Mouse (Mus musculus) embryonic facial prominence, embryonic 13.5 days (tissue): ENCODE data around the gene Olfr539. TPM values are rescaled to one million over a fixed set of nuclear protein-coding genes. Genes with fewer than 3 reads are reported as not detected.

Experiments used
- ATAC-seq: fragments of 200-750 bp; cut with Nextera tagmentation; 2 replicates; pipeline ENCODE4 v1.8.0; 2017; ENCODE audit warnings: low read depth; ENCODE audit not compliant: insufficient number of reproducible peaks, insufficient read depth, low FRiP score, low TSS enrichment
- H3K27ac ChIP-seq: fragments of 300-500 bp; sonication (generic); 2 replicates; pipeline ENCODE4 v1.5.1; 2015; ENCODE audit warnings: moderate library complexity, mild to moderate bottlenecking, inconsistent platforms
- H3K27me3 ChIP-seq: fragments of 300-500 bp; sonication (generic); 2 replicates; pipeline ENCODE4 v1.6.1; 2015; ENCODE audit warnings: mild to moderate bottlenecking, inconsistent platforms
- H3K36me3 ChIP-seq: fragments of 300-500 bp; sonication (generic); 2 replicates; pipeline ENCODE4 v1.6.1; 2015; ENCODE audit warnings: mild to moderate bottlenecking, inconsistent platforms
- H3K4me1 ChIP-seq: fragments of 300-500 bp; sonication (generic); 2 replicates; pipeline ENCODE4 v1.6.1; 2015; ENCODE audit warnings: inconsistent platforms
- H3K4me2 ChIP-seq: fragments of 300-500 bp; sonication (generic); 2 replicates; pipeline ENCODE4 v1.6.1; 2015; ENCODE audit warnings: moderate library complexity, mild to moderate bottlenecking, inconsistent platforms
- H3K4me3 ChIP-seq: fragments of 300-500 bp; sonication (generic); 2 replicates; pipeline ENCODE4 v1.5.1; 2015; ENCODE audit warnings: mild to moderate bottlenecking, inconsistent platforms
- H3K9ac ChIP-seq: fragments of 300-500 bp; sonication (generic); 2 replicates; pipeline ENCODE4 v1.6.1; 2015; ENCODE audit warnings: mild to moderate bottlenecking, inconsistent platforms
- H3K9me3 ChIP-seq: fragments of 300-500 bp; sonication (generic); 2 replicates; pipeline ENCODE4 v1.6.1; 2016; ENCODE audit warnings: inconsistent platforms
- WGBS: fragments of 180-500 bp; shearing (Covaris S2); methylation state at CpG from one replicate; pipeline ENCODE4 v1.1.7; 2015; ENCODE audit warnings: mixed read lengths; 5-methylcytosine and 5-hydroxymethylcytosine counted together
- polyA plus RNA-seq: library from polyadenylated mRNA; unstranded; fragments of >200 nt; fragmentation: Nextera tagmentation; extraction: Ambion mirVana; gene quantifications from 2 replicates; pipeline ENCODE4 v1.2.1, GENCODE M21; 2015

Olfr539 gene
- polyA plus RNA-seq, 1 experiment from 2014 or later: 0.01 TPM

GRCm38 (mm10) chr7:140717155-140718055 lies 57.7 kb downstream of the Olfr539 start:
- H3K36me3 ChIP-seq: no peaks in the 10 kb centered on the region
- H3K27me3 ChIP-seq: no peaks in the 10 kb centered on the region
- 81% methylated on average over 7 of the region's 7 CpGs for WGBS
- no peaks in the 10 kb centered on the region for H3K9me3 ChIP-seq
- no peak overlapping the region for H3K27ac ChIP-seq
- no peak overlapping the region for H3K4me2 ChIP-seq
- H3K4me3 ChIP-seq: no peak overlapping the region
- no peak overlapping the region for H3K9ac ChIP-seq
- H3K4me1 ChIP-seq: no peaks in the 10 kb centered on the region
- ATAC-seq: no peak

- H3K9ac ChIP-seq: no peak overlapping the region
- H3K9me3 ChIP-seq: no peaks in the 10 kb centered on the region
- no peak overlapping the region for H3K27ac ChIP-seq
- WGBS: 75% methylated on average over 6 of the region's 6 CpGs
- H3K36me3 ChIP-seq: no peaks in the 10 kb centered on the region
- no peak overlapping the region for H3K4me2 ChIP-seq
- H3K4me3 ChIP-seq: no peak overlapping the region
- no peaks in the 10 kb centered on the region for H3K27me3 ChIP-seq
- ATAC-seq: no peak
- no peaks in the 10 kb centered on the region for H3K4me1 ChIP-seq
Observed at GRCm38 (mm10) chr7:140721095-140721494, 61.4 kb downstream of the Olfr539 start.

GRCm38 (mm10) chr7:140725558-140725957 lies 65.8 kb downstream of the Olfr539 start:
- H3K4me1 ChIP-seq: no peaks in the 10 kb centered on the region
- H3K9ac ChIP-seq: no peak overlapping the region
- no peak overlapping the region for H3K27ac ChIP-seq
- H3K27me3 ChIP-seq: no peaks in the 10 kb centered on the region
- H3K36me3 ChIP-seq: no peaks in the 10 kb centered on the region
- H3K4me2 ChIP-seq: no peak overlapping the region
- ATAC-seq: no peak
- peaks cover 6% of the 10 kb centered on the region; the same call in 1 of the 2 replicates for H3K9me3 ChIP-seq
- H3K4me3 ChIP-seq: no peak overlapping the region

Other genes starting within 250 kb of the Olfr539 start
- gene Olfr532, start 238.3 kb upstream of the Olfr539 start, polyA plus RNA-seq: not detected in 2 replicates
- gene Olfr533, start 196.6 kb upstream of the Olfr539 start, polyA plus RNA-seq: not detected in 2 replicates
- gene Olfr535, start 175.7 kb upstream of the Olfr539 start, polyA plus RNA-seq: not detected in 2 replicates
- not detected in 2 replicates for gene Olfr536, start 152.5 kb upstream of the Olfr539 start, polyA plus RNA-seq
- gene Olfr538, start 92.0 kb upstream of the Olfr539 start, polyA plus RNA-seq: not detected in 2 replicates
- not detected in 2 replicates for gene Olfr46, start 58.7 kb upstream of the Olfr539 start, polyA plus RNA-seq
- gene Olfr61, start 31.0 kb upstream of the Olfr539 start, polyA plus RNA-seq: not detected in 2 replicates
- not detected in 2 replicates for gene Olfr53, start 13.5 kb upstream of the Olfr539 start, polyA plus RNA-seq
- gene Olfr45, start 22.0 kb downstream of the Olfr539 start, polyA plus RNA-seq: not detected in 2 replicates
- gene Olfr541, start 37.3 kb downstream of the Olfr539 start, polyA plus RNA-seq: 0.15 TPM in 1 of 2 replicates, not detected in the other
- gene Cyp2e1, start 103.8 kb downstream of the Olfr539 start, polyA plus RNA-seq: not detected in 2 replicates
- 0.23 TPM in 1 of 2 replicates, not detected in the other for gene Syce1, start 127.9 kb downstream of the Olfr539 start, polyA plus RNA-seq
- 1.7 and 2.1 TPM in 2 replicates for gene Zfp941, start 162.2 kb downstream of the Olfr539 start, polyA plus RNA-seq
- 4.2 and 5.3 TPM in 2 replicates for gene Urah, start 175.1 kb downstream of the Olfr539 start, polyA plus RNA-seq
- not detected in 2 replicates for gene Scgb1c1, start 185.6 kb downstream of the Olfr539 start, polyA plus RNA-seq
- gene Odf3, start 187.9 kb downstream of the Olfr539 start, polyA plus RNA-seq: 0.25 TPM in 1 of 2 replicates, not detected in the other
- gene Gm45785, start 196.4 kb downstream of the Olfr539 start, polyA plus RNA-seq: not detected in 2 replicates
- gene Ric8a, start 197.0 kb downstream of the Olfr539 start, polyA plus RNA-seq: 72.4 and 72.6 TPM in 2 replicates
- 56.4 and 68.1 TPM in 2 replicates for gene Bet1l, start 197.6 kb downstream of the Olfr539 start, polyA plus RNA-seq
- gene Psmd13, start 222.0 kb downstream of the Olfr539 start, polyA plus RNA-seq: 237 and 261 TPM in 2 replicates
- gene Sirt3, start 222.4 kb downstream of the Olfr539 start, polyA plus RNA-seq: 24.8 and 28.9 TPM in 2 replicates
- 1.2 and 1.9 TPM in 2 replicates for gene Cox8b, start 240.5 kb downstream of the Olfr539 start, polyA plus RNA-seq